ENCODE assay signal across 13 mouse cellular contexts in genomic region chr16:44612676-44613075, GRCm38 (mm10). TPM values are rescaled to one million over a fixed set of nuclear protein-coding genes. Genes with fewer than 3 reads are reported as not detected.
DNase-seq lines count a peak whose midpoint lies in the region; ATAC-seq and TF ChIP-seq lines count a peak whose summit lies in the region.
"Had no signal": no experiment of that assay in that cellular context is flagged by ENCODE, and none has a peak within 500 bp of the region (broad histone marks: within the 10 kb centered on the region; RNA-seq: fewer than 3 reads in every experiment).

No protein-coding gene starts in this region.

- no peak overlapping the region for H3K4me2 ChIP-seq in embryonic facial prominence, embryonic 12.5 days (replicated peaks)
- H3K4me2 ChIP-seq in hindbrain, embryonic 16.5 days (ENCODE audit: low read length) = no peak overlapping the region
- H3K4me2 ChIP-seq: heart, embryonic 13.5 days had no signal

- no peak for ATAC-seq in embryonic facial prominence, embryonic 12.5 days (ENCODE audit: insufficient number of reproducible peaks, insufficient read depth, low FRiP score, low TSS enrichment)
- ATAC-seq in hindbrain, embryonic 16.5 days = peak; percentile 74
- ATAC-seq: intestine, embryonic 16.5 days had no signal

- no peak overlapping the region for H3K4me3 ChIP-seq in embryonic facial prominence, embryonic 12.5 days
- H3K4me3 ChIP-seq in hindbrain, embryonic 16.5 days (ENCODE audit: low read length) = no peak overlapping the region
- H3K4me3 ChIP-seq in gastrocnemius, adult 2 months = no peak overlapping the region
- H3K4me3 ChIP-seq: heart, embryonic 13.5 days had no signal

- DNase-seq in layer of hippocampus, adult 11-12 months (ENCODE audit: low spot score) = peak; percentile 31
- no peak for DNase-seq in layer of hippocampus, postnatal 25 days (ENCODE audit: extremely low spot score in 1 of 2, low spot score in 1 of 2)
- DNase-seq in cerebellum, adult 11 months = peak; percentile 79
- no peak for DNase-seq in lung, postnatal 4 days
- no peak for DNase-seq in kidney, adult 8-10 months
- no peak for DNase-seq in gastrocnemius, adult 2 months
- DNase-seq: B cell, adult 2 months; lung, postnatal 14 days; thymus, adult 18-20 months had no signal

- H3K36me3 ChIP-seq in embryonic facial prominence, embryonic 12.5 days = no peaks in the 10 kb centered on the region
- H3K36me3 ChIP-seq in hindbrain, embryonic 16.5 days (ENCODE audit: control insufficient read depth, insufficient read depth, low read length) = no peaks in the 10 kb centered on the region
- H3K36me3 ChIP-seq: heart, embryonic 13.5 days had no signal

- WGBS in embryonic facial prominence, embryonic 12.5 days = 77% methylated on average over 5 of the region's 5 CpGs
- WGBS in hindbrain, embryonic 16.5 days = 50% methylated on average over 5 of the region's 5 CpGs

- no peaks in the 10 kb centered on the region for H3K9me3 ChIP-seq in embryonic facial prominence, embryonic 12.5 days
- no peaks in the 10 kb centered on the region for H3K9me3 ChIP-seq in hindbrain, embryonic 16.5 days (ENCODE audit: control insufficient read depth, low read length)
- H3K9me3 ChIP-seq: heart, embryonic 13.5 days had no signal

- no peaks in the 10 kb centered on the region for H3K27me3 ChIP-seq in embryonic facial prominence, embryonic 12.5 days
- H3K27me3 ChIP-seq in hindbrain, embryonic 16.5 days (replicated peaks; ENCODE audit: control insufficient read depth, insufficient read depth, low read length) = no peaks in the 10 kb centered on the region
- H3K27me3 ChIP-seq: heart, embryonic 13.5 days had no signal

- H3K4me1 ChIP-seq in embryonic facial prominence, embryonic 12.5 days = peaks cover 43% of the 10 kb centered on the region
- H3K4me1 ChIP-seq in hindbrain, embryonic 16.5 days (ENCODE audit: control insufficient read depth, insufficient read depth, low read depth, low read length) = peaks cover 18% of the 10 kb centered on the region

- no peak overlapping the region for H3K9ac ChIP-seq in embryonic facial prominence, embryonic 12.5 days
- no peak overlapping the region; the same call in 1 of the 2 replicates for H3K9ac ChIP-seq in hindbrain, embryonic 16.5 days (ENCODE audit: low read depth, low read length)
- H3K9ac ChIP-seq: heart, embryonic 13.5 days had no signal

- 0 out of 2 replicates have a peak overlapping the region, but pooled peaks have one; percentile 17 for H3K27ac ChIP-seq in embryonic facial prominence, embryonic 12.5 days
- no peak overlapping the region for H3K27ac ChIP-seq in hindbrain, embryonic 16.5 days (ENCODE audit: low read depth, low read length)
- H3K27ac ChIP-seq in gastrocnemius, adult 2 months = no peak overlapping the region
- H3K27ac ChIP-seq: heart, embryonic 13.5 days had no signal

- TF ChIP-seq CTCF in gastrocnemius, adult 2 months (IDR thresholded peaks at IDR 0.05) = no peak

- intact Hi-C loops in gastrocnemius, adult 2 months (cut with DNase I) = no loop called here

RNA-seq across cellular contexts. Expression of gene Boc, which starts 54.0 kb away (rescaled TPM):
- 10 to 100 TPM in 1 of 2 experiments, 1 to 10 TPM in 1; 9.9 to 10.3 TPM for total RNA-seq in layer of hippocampus, postnatal 25 days (2021)
- 37.1 and 37.3 TPM in 2 replicates for polyA plus RNA-seq in embryonic facial prominence, embryonic 12.5 days (2016; fragmentation: Nextera tagmentation; extraction: Ambion mirVana)
- polyA plus RNA-seq in hindbrain, embryonic 16.5 days (2015; fragmentation: Nextera tagmentation; extraction: Ambion mirVana) = 12.1 and 16.4 TPM in 2 replicates
- 1 to 10 TPM; 2.6 to 5.0 TPM for total RNA-seq in gastrocnemius, adult 2 months (2021)

Comparison
In these comparisons a context has a peak if more than half of its experiments do, and no peak if none do; other contexts are left out.
1. DNase-seq: peak in layer of hippocampus, adult 11-12 months (single experiment) and cerebellum, adult 11 months (single experiment); none in layer of hippocampus, postnatal 25 days (0 of 2), lung, postnatal 4 days (0 of 2), kidney, adult 8-10 months (0 of 2) and gastrocnemius, adult 2 months (single experiment).